Mouse (Mus musculus): ENCODE data around the gene Ctdsp2.

Gene Ctdsp2

DNA sequence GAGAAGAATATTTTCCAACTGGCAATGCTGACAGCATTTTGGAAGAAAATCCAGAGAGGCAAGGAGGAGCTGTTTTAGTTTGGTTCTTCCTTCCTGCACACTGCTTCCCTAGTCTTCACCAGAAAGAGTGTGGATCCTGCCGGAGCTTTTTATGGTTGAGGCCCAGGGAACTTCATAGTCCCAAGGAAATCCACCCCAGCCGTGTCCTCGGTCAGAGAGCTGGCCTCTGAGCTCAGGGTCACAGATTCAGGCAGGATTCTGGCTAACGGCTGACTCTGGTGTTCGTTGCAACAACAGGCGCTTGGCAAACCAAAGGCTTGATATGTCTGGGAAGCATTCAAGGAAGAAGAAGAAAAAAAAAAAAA, 15.6 kb upstream of the Ctdsp2 start:
- DNase-seq (ENCODE audit: low spot score in 2 of 2), result no peak

DNA sequence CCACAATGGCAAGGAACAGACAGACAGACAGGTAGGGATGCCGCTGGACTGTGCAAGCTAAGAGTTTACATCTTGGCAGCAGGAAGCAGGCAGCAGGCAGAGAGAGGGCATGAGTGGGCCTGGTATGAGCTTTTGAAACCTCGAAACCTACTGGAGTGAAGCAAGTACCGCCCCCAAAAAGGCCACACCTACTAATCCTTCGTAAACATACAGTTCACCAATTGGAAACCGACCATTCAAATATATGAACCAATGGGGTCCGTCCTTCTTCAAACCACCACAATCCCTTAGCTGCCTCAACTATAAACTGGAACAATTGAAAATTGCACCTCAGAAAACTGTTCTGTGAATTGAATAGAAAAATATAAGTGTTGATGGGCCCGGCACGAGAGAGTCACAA, 14.7 kb upstream of the Ctdsp2 start:
- no peak for DNase-seq (ENCODE audit: low spot score in 2 of 2)

DNA sequence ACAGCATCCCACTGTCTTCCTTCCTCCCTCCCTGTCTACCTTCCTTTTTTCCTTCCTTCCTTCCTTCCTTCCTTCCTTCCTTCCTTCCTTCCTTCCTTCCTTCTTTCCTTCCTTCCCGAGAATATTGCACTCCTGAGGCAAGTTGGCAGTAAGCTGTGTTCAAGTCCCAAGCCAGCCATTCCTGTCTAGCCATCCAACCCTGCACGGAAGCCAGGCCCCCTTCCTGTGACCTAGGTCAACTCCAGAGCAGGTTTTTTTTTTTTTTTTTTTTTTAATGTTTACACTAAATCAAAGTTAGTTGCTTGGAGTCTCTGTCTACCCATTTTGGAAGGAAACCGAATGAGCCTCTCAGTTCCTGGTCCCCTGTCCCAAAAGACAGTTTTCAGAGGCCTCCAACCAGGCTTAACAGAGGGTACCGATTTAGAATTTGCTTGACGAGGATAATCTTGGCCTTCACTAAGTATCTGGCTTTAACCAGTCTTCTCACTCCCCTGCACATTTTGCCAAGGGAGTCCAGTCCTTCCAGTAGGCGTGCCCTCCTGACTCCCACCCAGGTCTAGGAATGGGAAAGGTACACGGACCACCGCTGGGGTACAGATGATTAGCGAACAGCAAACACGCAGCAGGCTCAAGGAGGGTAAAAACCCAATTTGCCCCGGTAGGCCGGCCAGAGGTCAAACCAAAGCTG, 7.0 kb upstream of the Ctdsp2 start:
- no peak for DNase-seq (ENCODE audit: low spot score in 2 of 2)

DNA sequence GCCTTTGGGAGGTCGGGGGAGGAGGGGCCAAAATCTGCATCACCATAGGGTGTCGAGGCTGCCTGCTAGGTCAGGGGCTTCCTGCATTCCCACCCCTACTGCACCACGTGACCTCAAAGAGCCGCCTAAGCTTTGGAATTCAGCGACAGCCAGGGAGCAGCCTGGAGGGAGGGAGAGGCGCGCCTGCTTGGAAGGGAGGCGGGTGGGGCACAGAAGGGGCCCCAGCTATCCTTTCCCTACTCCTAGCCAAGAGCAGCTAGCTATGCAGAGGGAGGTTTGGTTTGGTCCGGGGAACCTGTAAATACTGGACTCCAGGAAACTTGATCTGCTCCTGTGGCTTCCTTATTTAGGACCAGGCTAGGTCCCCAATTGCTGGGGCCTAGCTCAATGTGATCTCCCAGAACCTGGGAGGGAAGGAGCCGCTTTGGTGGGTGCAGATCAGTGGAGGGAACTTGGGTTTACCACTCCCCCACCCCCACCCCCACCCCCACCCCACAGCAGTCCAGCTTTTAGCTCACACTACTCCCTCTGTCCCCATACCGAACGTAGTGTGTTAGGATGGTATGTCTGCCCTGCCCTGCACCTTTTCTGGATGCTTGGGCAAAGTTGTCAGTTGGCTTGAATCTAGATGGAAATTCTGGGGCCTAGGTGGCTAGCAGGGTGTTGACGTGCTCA, 6.3 kb upstream of the Ctdsp2 start:
- DNase-seq (ENCODE audit: low spot score in 2 of 2), result peak; percentile 70 to 77

DNA sequence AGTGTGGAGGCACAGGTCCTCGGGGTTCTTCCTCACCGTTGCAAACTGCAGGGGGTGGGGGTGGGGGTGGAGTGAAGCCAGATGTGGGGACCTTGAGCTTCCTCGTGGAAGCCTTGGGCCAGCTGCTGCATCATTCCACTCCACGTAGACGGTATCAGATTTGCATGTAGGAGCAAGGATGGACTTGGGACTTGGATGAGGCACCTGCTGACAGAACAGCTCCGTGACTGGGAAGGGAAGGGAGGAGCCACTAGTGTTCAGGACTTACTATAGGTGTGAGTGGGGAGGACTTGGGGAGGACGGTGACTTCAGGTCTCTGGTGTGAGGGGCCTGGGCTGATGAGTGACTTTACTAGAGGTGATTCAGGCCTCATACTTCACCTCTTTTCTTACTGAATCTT, 5.5 kb upstream of the Ctdsp2 start:
- DNase-seq (ENCODE audit: low spot score in 2 of 2), result no peak

DNA sequence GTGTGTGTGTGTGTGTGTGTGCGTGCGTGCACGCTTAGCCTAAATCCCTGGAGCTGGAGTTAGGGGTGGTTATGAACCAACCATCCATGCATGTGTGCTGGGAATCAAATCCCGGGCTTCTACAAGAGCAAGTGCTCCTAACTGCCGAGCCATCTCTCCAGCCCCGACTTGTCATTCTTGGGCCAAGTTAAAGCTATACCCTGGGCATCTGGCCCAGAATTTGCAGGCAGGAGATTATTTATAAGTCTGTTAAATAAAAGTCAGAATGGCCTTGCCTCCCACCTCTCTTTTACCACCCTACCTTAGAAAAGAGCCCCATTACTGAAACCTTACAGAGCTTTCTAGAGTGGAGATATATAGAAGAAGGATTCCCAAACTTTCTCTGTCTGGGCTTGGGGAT, 2.8 kb upstream of the Ctdsp2 start:
- no peak for DNase-seq (ENCODE audit: low spot score in 2 of 2)

DNA sequence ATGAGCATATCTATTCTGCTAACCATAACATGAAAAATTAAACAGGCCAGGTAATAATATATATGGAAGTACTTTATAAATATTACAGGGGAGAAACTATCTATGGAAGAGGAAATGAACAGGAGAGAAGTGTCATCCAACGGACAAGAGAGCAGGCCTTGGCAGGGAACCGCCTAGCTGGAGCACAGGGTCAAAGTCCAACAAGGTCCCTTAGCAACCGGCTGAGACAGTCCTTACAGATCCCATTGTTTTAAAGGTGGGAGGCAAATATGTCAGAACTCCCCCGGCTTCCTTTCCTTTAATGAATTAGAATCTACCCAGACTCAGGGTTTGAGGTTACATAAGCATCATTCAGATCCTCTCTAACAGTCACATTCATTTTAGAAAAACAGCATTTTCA, 1.4 kb upstream of the Ctdsp2 start:
- DNase-seq (ENCODE audit: low spot score in 2 of 2), result no peak

DNA sequence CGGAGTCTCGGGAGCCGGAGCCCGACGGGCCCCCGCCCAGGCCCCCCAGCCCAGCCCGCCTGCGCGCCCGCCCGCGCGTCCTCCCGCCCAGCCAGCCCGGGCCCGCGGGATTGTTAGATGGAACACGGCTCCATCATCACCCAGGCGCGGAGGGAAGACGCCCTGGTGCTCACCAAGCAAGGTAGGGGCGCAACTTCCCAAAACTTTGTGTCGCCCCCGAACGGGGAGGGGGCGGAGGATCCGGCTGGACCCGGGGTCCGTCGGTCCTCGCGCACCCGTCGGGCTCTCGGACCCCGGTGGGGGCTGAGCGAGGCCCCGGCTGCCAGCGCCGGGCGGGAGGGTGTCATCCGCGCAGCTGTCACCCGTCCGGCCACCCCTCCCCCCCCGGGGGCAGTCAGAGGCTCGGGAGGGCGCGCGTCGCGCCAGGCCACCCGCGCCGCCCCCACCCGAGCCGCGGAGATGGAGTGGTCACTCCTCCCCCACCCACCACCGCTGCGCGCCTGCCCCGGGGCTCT, 661 bp downstream of the Ctdsp2 start:
- peak; percentile 60 to 67 for DNase-seq (ENCODE audit: low spot score in 2 of 2)

DNA sequence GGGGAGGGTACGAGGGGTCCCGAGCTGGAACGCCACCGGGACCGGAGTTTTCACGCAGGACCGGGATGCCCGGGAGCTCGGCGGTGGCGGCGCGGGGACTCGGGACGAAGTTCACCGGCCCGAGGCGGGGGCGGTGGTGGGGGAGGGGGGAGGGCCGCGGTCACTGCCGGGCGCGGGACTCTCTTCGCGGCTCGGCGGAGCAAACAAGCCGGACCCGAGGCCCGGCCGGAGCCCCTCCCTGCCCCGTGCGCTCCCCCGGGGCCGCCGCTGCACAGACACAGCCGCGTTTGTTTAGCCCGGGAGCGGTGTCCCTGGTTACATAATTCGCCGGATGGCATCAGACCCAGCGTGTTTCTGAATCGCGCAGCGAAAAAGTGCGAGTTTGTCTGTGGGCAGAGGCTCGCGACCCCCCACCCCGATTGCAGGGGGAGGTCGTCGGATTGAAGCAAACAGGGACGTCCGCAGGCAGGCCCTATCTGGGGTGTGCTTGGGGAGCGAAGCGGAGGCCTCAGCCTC, 1.2 kb downstream of the Ctdsp2 start:
- no peak for DNase-seq (ENCODE audit: low spot score in 2 of 2)

DNA sequence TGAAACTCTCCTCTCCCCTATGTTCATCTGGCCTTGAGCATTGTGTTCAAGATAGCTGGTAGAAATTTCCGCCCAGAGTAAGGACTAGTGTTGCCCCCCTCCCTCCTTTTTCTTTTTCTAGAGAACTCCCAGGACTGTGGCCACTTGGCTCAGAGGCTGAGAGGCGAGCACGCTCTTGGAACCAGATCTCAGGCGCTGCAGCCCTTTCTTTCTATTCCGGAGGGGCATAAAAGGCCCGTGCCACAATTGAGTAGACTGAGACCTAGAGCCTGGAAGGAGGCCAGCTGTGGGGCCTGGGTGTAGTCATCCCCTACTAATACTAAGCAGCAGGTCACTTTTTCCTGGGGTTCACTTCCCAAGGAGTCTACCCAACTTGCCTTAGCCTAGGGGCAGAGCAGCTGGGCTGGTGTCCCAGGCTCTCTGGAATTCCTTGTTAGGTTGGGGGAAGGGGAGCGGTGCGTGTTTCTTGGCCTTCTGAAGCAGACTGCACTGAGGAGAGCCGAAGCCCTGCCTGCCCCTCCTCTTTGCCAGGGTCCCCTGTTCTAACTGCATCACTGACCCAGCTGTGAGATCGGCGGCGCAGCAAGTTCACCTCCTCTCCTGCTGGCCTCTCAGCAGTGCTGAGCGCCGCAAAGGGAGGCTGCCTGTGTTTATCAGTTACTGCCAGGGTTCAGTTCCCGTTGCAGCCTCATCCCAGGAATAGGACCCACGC, 1.9 kb downstream of the Ctdsp2 start:
- DNase-seq (ENCODE audit: low spot score in 2 of 2), result no peak

DNA sequence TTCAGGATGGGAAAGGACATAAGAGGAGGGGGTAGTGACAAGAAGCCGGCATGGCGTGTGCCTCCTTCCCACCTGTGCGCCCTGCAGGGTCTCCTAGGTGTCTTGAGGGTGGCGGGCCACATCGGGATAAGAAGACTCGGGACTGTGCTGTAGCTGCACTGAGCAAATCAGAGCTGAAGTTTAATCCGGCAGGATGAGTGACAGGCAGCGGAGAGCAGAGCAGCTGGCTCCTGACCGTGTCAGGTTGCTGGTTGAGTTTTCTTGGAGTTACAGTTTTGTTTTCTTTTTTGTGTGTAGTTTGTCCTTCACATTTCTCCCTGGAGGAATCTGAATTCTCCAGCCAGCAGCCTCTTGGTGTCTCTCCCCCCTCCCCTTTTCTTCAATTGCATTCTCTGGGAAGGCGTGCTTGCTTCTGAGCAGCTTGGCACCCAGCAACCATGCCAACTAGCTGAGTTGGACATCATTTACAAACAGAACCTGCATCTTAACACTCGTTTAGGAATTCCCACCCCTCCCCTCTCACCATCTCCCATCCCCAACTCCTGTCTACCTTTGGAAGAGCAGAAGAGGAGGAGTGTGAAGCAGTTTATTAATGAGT, 2.5 kb downstream of the Ctdsp2 start:
- DNase-seq (ENCODE audit: low spot score in 2 of 2), result no peak

DNA sequence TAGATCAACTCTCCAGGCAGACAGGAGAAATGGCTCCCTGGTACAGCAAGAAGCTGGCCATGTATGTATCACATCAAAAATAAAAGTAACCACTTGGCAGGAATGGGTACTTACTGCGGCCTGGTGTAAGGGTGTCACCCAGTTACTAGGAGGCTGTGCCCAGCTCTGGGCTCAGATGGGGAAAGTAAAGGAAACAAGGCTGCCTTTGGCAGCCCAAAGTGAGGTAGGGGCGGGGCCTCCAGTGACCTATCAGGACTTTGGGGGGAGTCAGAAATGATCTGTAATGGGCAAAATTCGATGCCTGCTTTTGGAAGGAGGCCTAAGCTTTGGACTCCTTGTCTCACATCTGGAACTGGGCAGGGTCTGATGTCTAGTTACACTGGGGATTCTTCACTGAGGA, 3.2 kb downstream of the Ctdsp2 start:
- DNase-seq (ENCODE audit: low spot score in 2 of 2), result no peak

DNA sequence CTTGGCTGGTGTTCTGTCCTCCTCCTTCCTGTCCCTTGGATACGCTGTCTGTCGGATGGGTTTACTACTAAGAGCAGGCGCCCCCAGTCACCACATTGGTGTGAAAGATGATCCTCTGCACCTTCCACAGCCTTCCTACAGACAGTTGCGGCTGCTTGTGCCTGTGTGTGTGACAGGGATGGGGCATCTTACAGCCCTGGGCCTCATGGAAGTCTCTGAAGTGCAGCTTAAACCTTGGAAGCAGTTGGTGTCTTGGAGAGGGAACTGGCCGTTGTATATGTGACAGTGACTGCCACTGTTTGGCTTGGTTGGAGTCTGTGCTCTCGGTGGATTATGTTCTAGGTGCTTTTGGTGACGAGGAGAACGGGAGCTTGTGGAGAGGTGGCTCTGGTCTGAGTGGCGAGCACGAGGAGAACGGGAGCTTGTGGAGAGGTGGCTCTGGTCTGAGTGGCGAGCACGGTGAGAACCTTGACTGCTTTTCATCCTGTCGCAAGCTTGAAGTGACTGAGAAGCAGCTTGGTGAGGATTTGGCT, 4.7 kb downstream of the Ctdsp2 start:
- no peak for DNase-seq (ENCODE audit: low spot score in 2 of 2)

DNA sequence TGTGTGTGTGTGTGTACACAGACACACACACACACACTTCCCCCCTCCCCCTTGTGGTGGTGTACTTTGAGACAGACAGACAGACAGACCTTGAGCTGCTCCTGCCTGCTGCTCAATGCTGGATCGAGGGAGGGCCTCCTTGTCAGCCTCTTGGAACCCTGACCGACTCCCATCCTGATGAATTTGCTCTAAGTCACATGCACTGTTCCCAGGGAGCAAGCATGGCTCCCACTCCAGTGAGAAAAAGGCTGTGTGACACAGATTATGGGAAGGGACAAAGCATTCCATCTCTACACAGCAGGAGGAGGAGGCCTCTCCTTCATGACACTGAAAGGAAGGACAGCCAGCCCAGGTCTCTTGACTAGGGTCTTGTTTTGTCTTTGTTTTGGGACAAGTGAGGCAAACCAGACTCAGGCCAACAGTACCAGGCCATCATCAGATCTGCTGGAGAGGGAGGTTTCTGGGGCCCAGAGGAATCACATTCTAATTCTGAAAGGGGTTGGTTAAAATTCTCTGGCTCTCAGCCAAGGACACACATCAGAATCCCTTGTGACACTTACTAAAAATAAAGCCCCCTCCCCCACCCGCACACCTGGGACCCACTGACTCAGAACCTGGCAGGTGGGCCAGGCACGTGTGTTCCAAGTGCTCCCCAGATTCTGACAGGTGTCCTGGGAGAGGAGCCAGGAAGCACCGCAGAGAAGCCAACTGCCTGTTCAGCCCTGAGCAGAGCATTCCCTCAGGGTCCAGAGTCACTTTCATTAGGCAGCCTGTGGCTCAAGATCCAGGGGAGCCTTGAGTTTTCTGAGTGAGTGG, 5.9 kb downstream of the Ctdsp2 start:
- no peak for DNase-seq (ENCODE audit: low spot score in 2 of 2)

DNA sequence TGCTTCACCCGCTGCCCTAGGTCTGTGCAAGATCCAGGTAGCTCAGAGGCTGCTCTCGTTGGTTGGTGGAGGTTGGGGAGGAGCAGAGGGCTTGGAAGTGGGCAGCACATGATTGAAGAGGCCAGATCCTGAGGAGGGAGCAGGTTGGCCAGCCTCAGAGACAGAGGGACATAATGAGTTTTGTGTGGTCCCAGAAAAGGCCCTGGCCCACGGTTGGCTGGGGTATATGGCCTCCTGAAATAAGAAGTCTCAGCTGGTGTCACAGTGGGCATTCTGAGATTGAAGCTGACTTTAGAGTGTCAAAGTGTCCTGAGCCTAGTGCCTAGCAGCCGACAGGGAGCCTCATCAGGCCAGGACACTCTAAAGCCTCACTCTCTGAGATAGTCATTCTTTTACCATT, 6.6 kb downstream of the Ctdsp2 start:
- no peak for DNase-seq (ENCODE audit: low spot score in 2 of 2)

DNA sequence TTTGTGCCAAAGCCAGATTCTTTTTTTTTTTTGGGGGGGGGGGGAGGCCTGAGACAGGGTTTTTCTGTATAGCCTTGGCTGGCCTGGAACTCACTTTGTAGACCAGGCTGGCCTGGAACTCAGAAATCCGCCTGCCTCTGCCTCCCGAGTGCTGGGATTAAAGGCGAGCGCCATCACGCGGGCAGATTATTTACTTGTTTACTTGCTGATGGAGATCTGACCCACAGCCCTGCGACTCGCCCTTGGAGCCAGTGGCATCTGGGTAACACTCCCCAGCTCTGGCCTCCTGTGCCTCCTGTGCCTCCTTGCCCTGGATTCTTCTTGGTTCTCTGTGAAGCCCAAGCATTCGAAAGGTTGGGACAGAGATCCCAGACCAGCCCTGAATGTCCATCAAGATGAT, 7.1 kb downstream of the Ctdsp2 start:
- no peak for DNase-seq (ENCODE audit: low spot score in 2 of 2)

DNA sequence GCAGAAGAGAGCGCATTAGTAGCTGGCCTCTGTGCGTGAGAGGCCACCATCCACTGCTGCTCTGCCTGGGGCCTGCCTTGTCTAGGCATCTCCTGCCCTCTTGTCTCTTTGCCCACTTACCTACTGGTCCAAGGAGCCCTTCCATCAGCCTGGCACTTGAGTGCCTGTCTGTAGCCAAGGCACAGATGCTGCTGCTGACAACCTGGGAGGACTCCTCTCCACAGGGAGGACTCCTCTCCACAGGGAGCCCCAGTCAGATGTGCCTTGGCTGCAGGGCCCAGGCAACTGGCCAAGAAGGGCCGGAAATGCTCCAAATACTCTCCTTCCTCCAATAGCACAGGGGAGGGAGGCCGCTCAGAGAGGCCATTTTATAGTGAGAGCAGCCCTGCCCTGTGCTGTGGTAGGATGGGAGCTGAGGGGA, 8.0 kb downstream of the Ctdsp2 start:
- DNase-seq (ENCODE audit: low spot score in 2 of 2), result peak; percentile 82 to 84

DNA sequence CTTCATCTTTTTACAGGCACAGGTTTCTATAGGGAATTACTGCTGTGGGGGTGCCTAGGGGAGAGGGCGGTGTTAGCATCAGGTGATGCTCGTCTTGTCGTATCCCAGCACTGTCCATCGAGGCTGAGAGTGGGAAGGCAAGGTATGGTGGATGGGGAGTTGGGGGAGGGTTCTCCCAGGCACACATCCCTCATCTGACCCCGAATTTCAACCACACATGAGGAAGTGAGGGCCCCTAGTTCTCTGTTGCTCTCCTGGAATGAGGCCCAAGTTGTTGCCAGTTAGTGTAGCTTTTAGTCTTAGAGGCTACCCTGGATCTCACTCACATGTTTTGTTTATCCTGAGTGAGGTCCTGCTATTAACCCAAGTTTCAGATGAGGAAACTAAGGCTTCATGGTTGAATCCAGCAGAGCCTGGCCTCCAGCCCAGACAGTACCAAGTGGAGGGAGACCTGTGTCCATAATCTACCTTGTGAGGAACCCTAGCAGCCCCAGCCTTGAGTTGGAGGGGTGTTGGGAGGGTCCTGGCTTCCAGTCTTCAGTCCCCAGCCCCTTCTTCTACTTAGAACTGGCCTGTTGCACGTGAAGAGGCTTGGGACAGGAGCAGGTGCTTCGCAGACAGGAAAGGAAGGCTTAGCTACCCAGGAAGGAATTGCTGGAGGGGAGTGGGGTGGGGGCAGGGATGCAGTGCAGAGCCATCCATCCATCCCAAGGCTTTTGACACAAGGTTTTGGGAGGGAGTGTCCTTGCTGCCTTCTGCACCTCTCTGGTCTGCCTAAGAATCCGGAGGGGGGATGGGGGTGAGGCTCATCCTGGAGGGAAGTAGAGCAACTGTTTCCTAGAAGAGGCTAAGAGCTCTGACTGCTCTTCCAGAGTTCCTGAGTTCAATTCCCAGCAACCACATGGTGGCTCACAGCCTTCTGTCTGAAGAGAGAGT, 8.9 kb downstream of the Ctdsp2 start:
- DNase-seq (ENCODE audit: low spot score in 2 of 2), result no peak

DNA sequence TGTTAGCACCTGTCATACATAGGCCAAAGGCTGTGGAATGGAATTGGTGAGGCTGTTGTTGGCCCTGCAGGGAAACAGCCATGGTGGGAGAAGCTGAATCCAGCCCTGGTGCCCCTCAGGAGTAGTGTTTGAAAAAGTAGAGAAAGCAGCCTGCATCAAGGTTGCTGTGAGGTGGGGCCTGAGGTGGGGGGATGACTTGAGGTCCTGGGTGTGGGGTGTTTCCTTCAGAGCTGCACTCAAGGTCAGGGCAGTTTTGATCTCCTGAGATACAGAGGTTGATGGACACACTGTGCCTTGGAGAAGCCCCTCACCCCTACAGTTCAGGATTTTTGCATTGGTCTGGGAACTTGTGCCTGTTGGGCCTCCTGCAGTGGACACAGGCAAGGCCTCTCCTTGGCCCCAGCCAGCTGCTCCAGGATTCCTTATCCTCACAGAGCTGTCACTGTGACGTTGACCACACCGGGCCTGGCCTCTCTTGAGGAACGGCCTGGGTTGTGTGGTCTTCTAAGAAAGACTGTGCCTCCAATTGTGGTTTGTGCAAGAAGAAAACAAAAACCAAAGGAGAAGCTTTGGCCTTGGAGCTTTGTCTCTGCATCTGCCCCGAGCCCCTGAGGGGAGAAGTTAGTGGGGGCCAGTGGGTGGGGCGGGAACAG, 10.1 kb downstream of the Ctdsp2 start:
- DNase-seq (ENCODE audit: low spot score in 2 of 2), result no peak

Measured in urinary bladder, postnatal 4 days (tissue).